Mouse (Mus musculus) liver, embryonic 13.5 days (tissue): ENCODE data around the gene Wdr5b. TPM values are rescaled to one million over a fixed set of nuclear protein-coding genes. Genes with fewer than 3 reads are reported as not detected.
"Not testable (repeated sequence)": the region's sequence is repeated elsewhere in the genome, so short reads cannot be mapped to it uniquely, and the experiment has no call there.

Experiments
- ATAC-seq: fragments of 200-750 bp; cut with Nextera tagmentation; 2 replicates; pipeline ENCODE4 v1.8.0; 2017; ENCODE audit warnings: low read depth, mild to moderate bottlenecking, moderate number of reproducible peaks, moderate library complexity
- DNase-seq: peaks from one replicate; pipeline ENCODE4 v3.0.0; 2022
- H3K27ac ChIP-seq: fragments of 300-500 bp; sonication (generic); 2 replicates; pipeline ENCODE4 v1.5.1; 2015; ENCODE audit warnings: moderate library complexity, mild to moderate bottlenecking, inconsistent platforms
- H3K27me3 ChIP-seq: fragments of 300-500 bp; sonication (generic); 2 replicates; pipeline ENCODE4 v1.6.1; 2015; ENCODE audit warnings: mild to moderate bottlenecking, inconsistent platforms
- H3K36me3 ChIP-seq: fragments of 300-500 bp; sonication (generic); 2 replicates; pipeline ENCODE4 v1.6.1; 2015; ENCODE audit warnings: mild to moderate bottlenecking, inconsistent platforms
- H3K4me1 ChIP-seq: fragments of 300-500 bp; sonication (generic); replicated peaks from 2 replicates; pipeline ENCODE4 v1.6.1; 2015; ENCODE audit warnings: inconsistent platforms
- H3K4me2 ChIP-seq: fragments of 300-500 bp; sonication (generic); 2 replicates; pipeline ENCODE4 v1.6.1; 2015; ENCODE audit warnings: inconsistent platforms, mild to moderate bottlenecking, moderate library complexity
- H3K4me3 ChIP-seq: fragments of 300-500 bp; sonication (generic); replicated peaks from 2 replicates; pipeline ENCODE4 v1.5.1; 2015; ENCODE audit warnings: mild to moderate bottlenecking, inconsistent platforms
- H3K9ac ChIP-seq: fragments of 300-500 bp; sonication (generic); 2 replicates; pipeline ENCODE4 v1.6.1; 2015; ENCODE audit warnings: mild to moderate bottlenecking, inconsistent platforms
- H3K9me3 ChIP-seq: fragments of 300-500 bp; sonication (generic); replicated peaks from 2 replicates; pipeline ENCODE4 v1.6.1; 2016; ENCODE audit warnings: inconsistent platforms
- WGBS: fragments of 180-500 bp; shearing (Covaris S2); methylation state at CpG from one replicate; pipeline ENCODE4 v1.1.7; 2015; ENCODE audit not compliant: insufficient replicate concordance; 5-methylcytosine and 5-hydroxymethylcytosine counted together
- polyA plus RNA-seq: library from polyadenylated mRNA; unstranded; fragments of >200 nt; fragmentation: Nextera tagmentation; extraction: Ambion mirVana; gene quantifications from 2 replicates; pipeline ENCODE4 v1.2.1, GENCODE M21; 2015

Wdr5b gene
- 2.9 and 3.6 TPM in 2 replicates for polyA plus RNA-seq

GRCm38 (mm10) chr16:36040640-36041624, at the start of gene Wdr5b:
Gene Wdr5b, plus strand, starts transcription at chr16:36041190.
- H3K27ac ChIP-seq, result peak within 1 kb of the TSS; percentile 82
- H3K4me3 ChIP-seq, result peak within 1 kb of the TSS; percentile 70
- peaks cover 29% of the 10 kb centered on the region for H3K36me3 ChIP-seq
- DNase-seq (peak; percentile 84), ATAC-seq (peak; percentile 96)
- H3K4me1 ChIP-seq, result peaks cover 16% of the 10 kb centered on the region
- H3K9me3 ChIP-seq, result no peaks in the 10 kb centered on the region
- no peaks in the 10 kb centered on the region for H3K27me3 ChIP-seq
- WGBS, result under 1% methylated on average over 39 of the region's 39 CpGs
- H3K4me2 ChIP-seq, result peak within 1 kb of the TSS; percentile 83
- H3K9ac ChIP-seq, result peak within 1 kb of the TSS; percentile 78

GRCm38 (mm10) chr16:35992391-35992790, 48.6 kb upstream of the Wdr5b start:
- H3K4me2 ChIP-seq, result no peak overlapping the region
- 85% methylated on average over 1 of the region's 1 CpGs for WGBS

GRCm38 (mm10) chr16:35993316-35993715, 47.7 kb upstream of the Wdr5b start:
- WGBS, result 92% methylated on average over 3 of the region's 3 CpGs
- H3K4me2 ChIP-seq, result no peak overlapping the region
- no peak overlapping the region for H3K27ac ChIP-seq
- no peaks in the 10 kb centered on the region for H3K27me3 ChIP-seq
- DNase-seq (no peak), ATAC-seq (no peak)
- no peaks in the 10 kb centered on the region for H3K9me3 ChIP-seq
- no peaks in the 10 kb centered on the region for H3K36me3 ChIP-seq
- H3K4me3 ChIP-seq, result no peak overlapping the region
- no peak overlapping the region for H3K9ac ChIP-seq
- H3K4me1 ChIP-seq, result peaks cover 3% of the 10 kb centered on the region; the same call in 1 of the 2 replicates

More at GRCm38 (mm10) chr16:35992391-35992790, 48.6 kb upstream of the Wdr5b start:
- no peak overlapping the region for H3K9ac ChIP-seq
- no peaks in the 10 kb centered on the region for H3K27me3 ChIP-seq
- no peak for DNase-seq
- H3K9me3 ChIP-seq, result no peaks in the 10 kb centered on the region
- no peak overlapping the region for H3K27ac ChIP-seq
- H3K4me3 ChIP-seq, result no peak overlapping the region
- no peaks in the 10 kb centered on the region for H3K36me3 ChIP-seq
- ATAC-seq, result no peak
- H3K4me1 ChIP-seq, result peaks cover 8% of the 10 kb centered on the region

- peaks cover 23% of the 10 kb centered on the region for H3K36me3 ChIP-seq
- ATAC-seq, H3K4me1 ChIP-seq, H3K9ac ChIP-seq, H3K4me2 ChIP-seq, H3K27ac ChIP-seq, DNase-seq, H3K9me3 ChIP-seq, H3K4me3 ChIP-seq, H3K27me3 ChIP-seq: not testable (repeated sequence)
- WGBS, result 87% methylated on average over 4 of the region's 4 CpGs
Observed at GRCm38 (mm10) chr16:35998852-35999251, 42.1 kb upstream of the Wdr5b start.

- no peak overlapping the region for H3K27ac ChIP-seq
- no peak overlapping the region for H3K4me3 ChIP-seq
- no peaks in the 10 kb centered on the region for H3K4me1 ChIP-seq
- no peak overlapping the region for H3K4me2 ChIP-seq
- H3K9ac ChIP-seq, result no peak overlapping the region
- H3K36me3 ChIP-seq, result peaks cover 36% of the 10 kb centered on the region
- H3K27me3 ChIP-seq, result no peaks in the 10 kb centered on the region
- DNase-seq, result no peak
- ATAC-seq, result no peak
- WGBS, result 86% methylated on average over 3 of the region's 3 CpGs
- H3K9me3 ChIP-seq, result no peaks in the 10 kb centered on the region
Observed at GRCm38 (mm10) chr16:36008396-36008795, 32.6 kb upstream of the Wdr5b start.

GRCm38 (mm10) chr16:36016335-36016734, 24.7 kb upstream of the Wdr5b start:
- ATAC-seq, result no peak
- WGBS, result 89% methylated on average over 1 of the region's 1 CpGs
- peaks cover 52% of the 10 kb centered on the region for H3K36me3 ChIP-seq

GRCm38 (mm10) chr16:36028120-36028519, 12.9 kb upstream of the Wdr5b start:
- not testable (repeated sequence) for H3K9me3 ChIP-seq, H3K4me2 ChIP-seq, DNase-seq, H3K27ac ChIP-seq, H3K4me1 ChIP-seq, ATAC-seq, H3K27me3 ChIP-seq, H3K9ac ChIP-seq, H3K4me3 ChIP-seq
- 76% methylated on average over 1 of the region's 2 CpGs for WGBS
- peaks cover 57% of the 10 kb centered on the region for H3K36me3 ChIP-seq

More at GRCm38 (mm10) chr16:36016335-36016734, 24.7 kb upstream of the Wdr5b start:
- Histone ChIP-seq H3K4me3 (no peak overlapping the region), H3K4me1 (no peaks in the 10 kb centered on the region), H3K27me3 (no peaks in the 10 kb centered on the region), H3K9ac (no peak overlapping the region), H3K27ac (no peak overlapping the region), H3K9me3 (no peaks in the 10 kb centered on the region), H3K4me2 (no peak overlapping the region)
- no peak for DNase-seq

- Histone ChIP-seq H3K27ac (peak overlapping the region; percentile 82), H3K4me1 (peaks cover 16% of the 10 kb centered on the region), H3K36me3 (peaks cover 34% of the 10 kb centered on the region), H3K27me3 (no peaks in the 10 kb centered on the region), H3K9me3 (no peaks in the 10 kb centered on the region), H3K9ac (peak overlapping the region; percentile 78), H3K4me3 (peak overlapping the region; percentile 70), H3K4me2 (peak overlapping the region; percentile 83)
- DNase-seq, result no peak
- ATAC-seq, result no peak
- 16% methylated on average over 11 of the region's 11 CpGs for WGBS
Observed at GRCm38 (mm10) chr16:36041625-36042020, 633 bp downstream of the Wdr5b start.

GRCm38 (mm10) chr16:36043073-36043472, 2.1 kb downstream of the Wdr5b start:
- H3K4me1 ChIP-seq, result peaks cover 16% of the 10 kb centered on the region
- no peak overlapping the region for H3K9ac ChIP-seq
- WGBS, result 85% methylated on average over 10 of the region's 10 CpGs
- H3K9me3 ChIP-seq, result no peaks in the 10 kb centered on the region
- ATAC-seq, result no peak
- H3K4me3 ChIP-seq, result no peak overlapping the region
- H3K4me2 ChIP-seq, result no peak overlapping the region
- no peaks in the 10 kb centered on the region for H3K27me3 ChIP-seq
- H3K27ac ChIP-seq, result no peak overlapping the region
- H3K36me3 ChIP-seq, result peaks cover 42% of the 10 kb centered on the region
- no peak for DNase-seq

- Histone ChIP-seq H3K9me3 (no peaks in the 10 kb centered on the region), H3K27me3 (no peaks in the 10 kb centered on the region), H3K4me3 (no peak overlapping the region), H3K9ac (no peak overlapping the region), H3K4me1 (peaks cover 16% of the 10 kb centered on the region), H3K27ac (no peak overlapping the region), H3K4me2 (no peak overlapping the region), H3K36me3 (peaks cover 51% of the 10 kb centered on the region)
- DNase-seq (no peak), ATAC-seq (no peak)
- 79% methylated on average over 4 of the region's 4 CpGs for WGBS
Observed at GRCm38 (mm10) chr16:36043964-36044363, 3.0 kb downstream of the Wdr5b start.

GRCm38 (mm10) chr16:36047538-36047937, 6.5 kb downstream of the Wdr5b start:
- Histone ChIP-seq H3K27me3 (no peaks in the 10 kb centered on the region), H3K4me3 (no peak overlapping the region), H3K27ac (no peak overlapping the region), H3K9me3 (no peaks in the 10 kb centered on the region), H3K36me3 (peaks cover 85% of the 10 kb centered on the region), H3K4me1 (peaks cover 2% of the 10 kb centered on the region), H3K4me2 (no peak overlapping the region), H3K9ac (no peak overlapping the region)
- WGBS, result 79% methylated on average over 4 of the region's 4 CpGs
- ATAC-seq, result no peak
- DNase-seq, result no peak
